Mouse (Mus musculus): Measurements from ENCODE around the gene Chchd6.

DNA sequence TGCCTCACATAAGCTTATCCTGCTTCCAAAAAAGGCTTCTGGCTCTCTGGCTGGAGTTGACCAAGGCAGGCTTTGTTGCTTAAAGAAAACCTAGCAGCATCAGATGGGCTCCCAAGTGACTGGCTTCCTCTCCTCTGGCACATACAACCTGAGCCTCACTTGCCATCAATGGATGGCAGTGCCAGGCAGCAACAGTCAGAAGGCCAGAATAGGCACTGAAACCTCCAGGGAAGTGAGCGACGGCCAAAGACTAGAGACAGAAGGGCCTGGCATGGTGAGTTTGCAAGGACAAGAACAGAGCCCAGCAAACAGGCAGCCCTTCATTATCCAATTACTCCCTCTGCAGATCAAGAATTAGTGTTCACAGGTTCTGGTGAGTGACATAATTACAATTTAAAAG, 70.7 kb downstream of the Chchd6 start:
- TF ChIP-seq CTCF (IDR thresholded peaks at IDR 0.05; ENCODE audit: borderline replicate concordance, control insufficient read depth, extremely low read depth, insufficient read depth, low read length, poor library complexity) (no peak), POLR2A (IDR thresholded peaks at IDR 0.05; ENCODE audit: control insufficient read depth, extremely low read depth, insufficient read depth, low read length, poor library complexity) (no peak)
